Mouse (Mus musculus) hindbrain, embryonic 12.5 days (tissue): Measurements from ENCODE around the gene Brinp2. TPM values are rescaled to one million over a fixed set of nuclear protein-coding genes. Genes with fewer than 3 reads are reported as not detected.

ENCODE experiments used
- ATAC-seq: fragments of 200-750 bp; cut with Nextera tagmentation; 2 replicates; pipeline ENCODE4 v1.8.0; 2017; ENCODE audit warnings: moderate TSS enrichment; ENCODE audit not compliant: low FRiP score
- H3K27ac ChIP-seq: fragments of 300-500 bp; sonication (generic); 2 replicates; pipeline ENCODE4 v1.5.1; 2016; ENCODE audit warnings: mild to moderate bottlenecking
- H3K27me3 ChIP-seq: fragments of 300-500 bp; sonication (generic); 2 replicates; pipeline ENCODE4 v1.6.1; 2016; ENCODE audit warnings: mild to moderate bottlenecking
- H3K36me3 ChIP-seq: fragments of 300-500 bp; sonication (generic); 2 replicates; pipeline ENCODE4 v1.6.1; 2016; ENCODE audit warnings: mild to moderate bottlenecking
- H3K4me1 ChIP-seq: fragments of 300-500 bp; sonication (generic); 2 replicates; pipeline ENCODE4 v1.6.1; 2016
- H3K4me2 ChIP-seq: fragments of 300-500 bp; sonication (generic); replicated peaks from 2 replicates; pipeline ENCODE4 v1.6.1; 2016; ENCODE audit warnings: mild to moderate bottlenecking
- H3K4me3 ChIP-seq: fragments of 300-500 bp; sonication (generic); 2 replicates; pipeline ENCODE4 v1.5.1; 2016; ENCODE audit warnings: mild to moderate bottlenecking
- H3K9ac ChIP-seq: fragments of 300-500 bp; sonication (generic); 2 replicates; pipeline ENCODE4 v1.6.1; 2016; ENCODE audit warnings: mild to moderate bottlenecking, moderate library complexity
- H3K9me3 ChIP-seq: fragments of 300-500 bp; sonication (generic); replicated peaks from 2 replicates; pipeline ENCODE4 v1.6.1; 2016; ENCODE audit warnings: mild to moderate bottlenecking
- WGBS: fragments of 180-500 bp; shearing (Covaris S2); methylation state at CpG from one replicate; pipeline ENCODE4 v1.1.7; 2016; 5-methylcytosine and 5-hydroxymethylcytosine counted together
- polyA plus RNA-seq: library from polyadenylated mRNA; unstranded; fragments of >200 nt; fragmentation: Nextera tagmentation; extraction: Ambion mirVana; gene quantifications from 2 replicates; pipeline ENCODE4 v1.2.1, GENCODE M21; 2016

Brinp2 gene
- polyA plus RNA-seq, 1 experiment from 2014 or later: 6.8 TPM

- no peak overlapping the region for H3K27ac ChIP-seq
- H3K36me3 ChIP-seq: 0 out of 2 replicates have a peak, but pooled peaks cover 6% of the 10 kb centered on the region
- no peaks in the 10 kb centered on the region for H3K9me3 ChIP-seq
- no peak for ATAC-seq
- no peak overlapping the region for H3K9ac ChIP-seq
- 93% methylated on average over 3 of the region's 3 CpGs for WGBS
- no peaks in the 10 kb centered on the region for H3K27me3 ChIP-seq
- H3K4me3 ChIP-seq: no peak overlapping the region
- no peaks in the 10 kb centered on the region for H3K4me1 ChIP-seq
- H3K4me2 ChIP-seq: no peak overlapping the region
These were observed 112.1 kb downstream of the Brinp2 start for GRCm38 (mm10) chr1:158244016-158244415.

DNA sequence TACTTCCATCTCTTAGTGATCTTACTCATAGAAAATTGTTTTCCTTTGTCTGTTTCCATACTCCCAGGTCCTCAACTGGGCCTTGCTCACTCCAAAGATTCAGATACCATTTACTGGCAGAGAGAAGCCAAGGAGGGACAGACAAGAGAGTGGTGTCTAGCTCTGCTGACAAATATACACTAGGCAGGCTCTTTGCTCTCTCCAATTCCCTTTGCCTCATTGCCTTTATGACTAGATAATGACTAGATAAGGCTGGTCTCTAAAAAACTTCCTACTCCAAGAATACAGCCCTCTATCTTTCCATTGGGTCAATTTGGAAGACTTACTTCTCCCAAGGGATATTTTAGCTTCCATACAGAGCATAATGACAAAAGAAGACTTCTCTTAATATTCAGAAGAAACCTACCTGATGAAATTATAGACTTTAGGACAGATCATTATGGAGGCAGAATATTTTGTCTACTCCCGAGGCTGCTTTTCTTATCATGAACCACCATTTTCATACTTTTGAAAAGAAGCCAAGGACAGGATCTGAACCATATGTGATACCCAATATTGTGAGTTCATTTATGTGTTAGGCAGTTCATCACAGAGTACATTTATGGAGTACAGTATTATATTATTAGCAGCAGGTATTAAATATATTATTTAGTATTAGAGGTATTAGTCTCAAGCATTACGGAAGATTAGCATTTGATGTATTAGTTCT, 114.1 kb downstream of the Brinp2 start:
- Histone ChIP-seq H3K4me3 (no peak overlapping the region), H3K27ac (no peak overlapping the region), H3K36me3 (0 out of 2 replicates have a peak, but pooled peaks cover 6% of the 10 kb centered on the region), H3K4me1 (no peaks in the 10 kb centered on the region), H3K9me3 (no peaks in the 10 kb centered on the region), H3K27me3 (no peaks in the 10 kb centered on the region), H3K9ac (no peak overlapping the region), H3K4me2 (no peak overlapping the region)
- no peak for ATAC-seq
- 93% methylated on average over 2 of the region's 2 CpGs for WGBS

DNA sequence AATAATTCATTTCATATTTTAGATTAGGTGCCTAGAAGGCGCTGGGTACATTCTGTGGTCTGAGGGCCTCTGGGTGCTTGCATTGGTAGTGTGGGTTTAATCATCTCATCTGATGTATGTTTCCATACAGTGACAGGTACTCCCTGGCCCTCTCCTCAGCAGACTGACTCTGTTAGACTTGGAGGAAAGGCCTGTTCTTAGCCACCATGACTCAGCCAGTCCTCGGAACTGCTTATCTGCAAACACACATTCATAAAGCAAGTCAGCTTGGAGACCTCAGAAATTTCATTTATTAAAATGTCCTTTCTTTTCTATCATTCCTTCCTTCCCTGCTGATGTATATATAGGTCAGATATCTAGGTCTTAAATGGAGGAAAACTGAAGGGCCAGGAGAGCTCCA, 116.3 kb downstream of the Brinp2 start:
- 86% methylated on average over 2 of the region's 2 CpGs for WGBS

DNA sequence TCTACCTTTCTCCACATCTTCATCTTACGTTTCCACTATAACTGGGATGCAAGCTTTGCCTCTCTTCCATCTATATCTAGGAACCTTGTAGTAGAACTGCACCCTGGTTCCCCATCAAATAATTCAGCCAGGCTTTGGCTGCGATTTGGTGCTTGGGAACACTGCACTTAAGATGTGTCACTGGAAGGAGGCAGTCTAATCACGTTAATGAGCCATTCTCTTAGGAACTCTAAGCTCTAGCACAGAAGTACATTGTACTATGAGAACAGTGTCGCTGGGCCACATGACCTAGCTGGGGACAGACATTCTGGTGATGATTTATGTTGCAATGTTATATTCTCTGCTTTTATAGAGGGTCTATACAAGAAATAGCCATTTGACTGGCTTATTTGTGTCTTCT, 117.4 kb downstream of the Brinp2 start:
- no peaks in the 10 kb centered on the region for H3K36me3 ChIP-seq
- no peaks in the 10 kb centered on the region for H3K4me1 ChIP-seq
- 65% methylated on average over 4 of the region's 4 CpGs for WGBS
- no peaks in the 10 kb centered on the region for H3K27me3 ChIP-seq
- H3K4me3 ChIP-seq: no peak overlapping the region
- no peak overlapping the region for H3K27ac ChIP-seq
- no peaks in the 10 kb centered on the region for H3K9me3 ChIP-seq
- no peak for ATAC-seq
- H3K9ac ChIP-seq: no peak overlapping the region
- H3K4me2 ChIP-seq: no peak overlapping the region

More for the DNA sequence above, 116.3 kb downstream of the Brinp2 start:
- no peaks in the 10 kb centered on the region for H3K27me3 ChIP-seq
- H3K4me2 ChIP-seq: no peak overlapping the region
- no peak overlapping the region for H3K27ac ChIP-seq
- no peaks in the 10 kb centered on the region for H3K9me3 ChIP-seq
- no peaks in the 10 kb centered on the region for H3K4me1 ChIP-seq
- H3K9ac ChIP-seq: no peak overlapping the region
- no peak overlapping the region for H3K4me3 ChIP-seq
- no peaks in the 10 kb centered on the region for H3K36me3 ChIP-seq
- ATAC-seq: no peak

- WGBS: 87% methylated on average over 9 of the region's 9 CpGs
These were observed 127.4 kb downstream of the Brinp2 start for GRCm38 (mm10) chr1:158228687-158229224.

GRCm38 (mm10) chr1:158227239-158227638, 128.9 kb downstream of the Brinp2 start:
- Histone ChIP-seq H3K27me3 (no peaks in the 10 kb centered on the region), H3K27ac (no peak overlapping the region), H3K4me1 (peaks cover 11% of the 10 kb centered on the region), H3K9me3 (no peaks in the 10 kb centered on the region; the same call in 1 of the 2 replicates), H3K36me3 (no peaks in the 10 kb centered on the region), H3K4me3 (no peak overlapping the region), H3K9ac (no peak overlapping the region), H3K4me2 (no peak overlapping the region)
- 0 out of 2 replicates have a peak, but pooled peaks have one; percentile 29 for ATAC-seq
- WGBS: 65% methylated on average over 2 of the region's 2 CpGs

More at GRCm38 (mm10) chr1:158228687-158229224, 127.4 kb downstream of the Brinp2 start:
- no peak overlapping the region for H3K4me2 ChIP-seq
- ATAC-seq: no peak
- H3K4me1 ChIP-seq: peaks cover 11% of the 10 kb centered on the region
- H3K9me3 ChIP-seq: no peaks in the 10 kb centered on the region; the same call in 1 of the 2 replicates
- no peak overlapping the region for H3K4me3 ChIP-seq
- H3K36me3 ChIP-seq: no peaks in the 10 kb centered on the region
- no peak overlapping the region for H3K27ac ChIP-seq
- H3K27me3 ChIP-seq: no peaks in the 10 kb centered on the region
- H3K9ac ChIP-seq: no peak overlapping the region

DNA sequence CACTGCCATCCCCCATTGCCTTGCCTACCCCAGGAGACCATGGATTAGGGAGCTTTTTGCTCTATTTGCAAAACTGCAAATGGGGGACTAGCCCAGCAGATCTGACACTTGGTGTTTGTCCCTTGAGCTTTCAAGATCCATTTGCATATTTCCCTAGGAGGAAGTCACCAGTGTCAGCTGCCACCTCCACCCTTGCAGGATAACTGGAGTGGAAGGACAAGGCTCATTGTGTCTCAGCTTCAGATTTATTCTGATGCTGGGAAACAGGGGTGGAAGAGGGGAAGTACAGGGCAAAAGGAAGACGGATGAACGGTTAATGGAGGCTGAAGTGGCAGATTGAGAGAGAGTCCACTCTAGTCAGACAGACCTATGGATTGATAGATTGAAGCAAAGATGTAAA, 129.4 kb downstream of the Brinp2 start:
- no peak for ATAC-seq
- 32% methylated on average over 2 of the region's 2 CpGs for WGBS

DNA sequence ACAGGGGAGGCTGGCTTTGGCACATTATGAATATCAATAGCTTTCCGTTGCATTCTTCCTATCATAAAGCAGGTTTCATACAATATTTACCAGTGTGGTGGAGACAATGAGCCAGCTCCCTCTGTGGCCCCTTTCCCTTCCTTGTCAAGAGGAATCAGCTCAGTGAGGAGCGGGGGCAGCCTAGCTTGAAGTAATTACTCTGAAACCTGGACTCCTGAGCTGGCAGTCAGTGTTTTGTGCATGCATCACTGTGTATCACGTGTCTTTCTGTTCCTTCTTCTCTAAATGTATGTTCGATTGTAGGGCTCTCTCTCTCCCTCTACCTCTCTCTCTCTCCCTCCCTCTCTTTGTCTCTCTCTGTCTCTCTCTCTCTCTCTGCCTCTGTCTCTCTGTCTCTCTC, 135.1 kb downstream of the Brinp2 start:
- no peaks in the 10 kb centered on the region for H3K36me3 ChIP-seq
- no peaks in the 10 kb centered on the region for H3K9me3 ChIP-seq
- peaks cover 12% of the 10 kb centered on the region for H3K4me1 ChIP-seq
- H3K27ac ChIP-seq: no peak overlapping the region
- no peak overlapping the region for H3K4me2 ChIP-seq
- no peak overlapping the region for H3K4me3 ChIP-seq
- no peak overlapping the region for H3K9ac ChIP-seq
- ATAC-seq: no peak; the same call in 1 of the 2 replicates
- WGBS: 35% methylated on average over 4 of the region's 4 CpGs
- no peaks in the 10 kb centered on the region for H3K27me3 ChIP-seq

More for the DNA sequence above, 129.4 kb downstream of the Brinp2 start:
- Histone ChIP-seq H3K36me3 (no peaks in the 10 kb centered on the region), H3K4me2 (no peak overlapping the region), H3K27ac (no peak overlapping the region), H3K9me3 (no peaks in the 10 kb centered on the region; the same call in 1 of the 2 replicates), H3K9ac (no peak overlapping the region), H3K27me3 (no peaks in the 10 kb centered on the region), H3K4me1 (peaks cover 11% of the 10 kb centered on the region), H3K4me3 (no peak overlapping the region)

DNA sequence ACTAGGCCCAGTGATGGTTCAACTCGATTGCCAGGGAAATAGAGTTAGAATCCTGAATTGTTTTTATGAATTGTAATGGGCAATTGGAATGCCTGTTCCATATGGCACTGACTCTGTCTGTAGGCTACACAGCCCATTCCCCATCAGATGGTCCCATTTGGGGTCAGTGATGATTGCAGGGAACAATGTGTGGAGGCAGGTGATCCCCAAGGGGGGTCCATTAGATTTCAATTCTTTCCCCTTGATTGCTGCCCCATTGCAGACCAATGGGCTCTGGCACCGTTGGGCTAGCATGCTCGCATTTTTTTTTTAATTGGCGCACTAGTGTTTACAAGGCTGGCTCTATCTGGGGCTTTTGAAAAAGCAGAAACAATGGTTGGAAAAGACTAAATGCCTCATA, 136.0 kb downstream of the Brinp2 start:
- H3K4me3 ChIP-seq: no peak overlapping the region
- peak overlapping the region; percentile 30; the same call in 1 of the 2 replicates for H3K27ac ChIP-seq
- no peaks in the 10 kb centered on the region for H3K9me3 ChIP-seq
- no peak overlapping the region for H3K4me2 ChIP-seq
- no peaks in the 10 kb centered on the region for H3K27me3 ChIP-seq
- no peak overlapping the region for H3K9ac ChIP-seq
- WGBS: 65% methylated on average over 4 of the region's 4 CpGs
- H3K4me1 ChIP-seq: peaks cover 12% of the 10 kb centered on the region
- H3K36me3 ChIP-seq: no peaks in the 10 kb centered on the region
- peak; percentile 32; the same call in 1 of the 2 replicates for ATAC-seq

- Histone ChIP-seq H3K4me3 (no peak overlapping the region), H3K27me3 (no peaks in the 10 kb centered on the region), H3K27ac (no peak overlapping the region), H3K4me2 (no peak overlapping the region), H3K36me3 (no peaks in the 10 kb centered on the region), H3K9me3 (no peaks in the 10 kb centered on the region), H3K9ac (no peak overlapping the region), H3K4me1 (peaks cover 12% of the 10 kb centered on the region)
- 65% methylated on average over 1 of the region's 1 CpGs for WGBS
- no peak for ATAC-seq
These were observed 137.4 kb downstream of the Brinp2 start for GRCm38 (mm10) chr1:158218750-158219149.

DNA sequence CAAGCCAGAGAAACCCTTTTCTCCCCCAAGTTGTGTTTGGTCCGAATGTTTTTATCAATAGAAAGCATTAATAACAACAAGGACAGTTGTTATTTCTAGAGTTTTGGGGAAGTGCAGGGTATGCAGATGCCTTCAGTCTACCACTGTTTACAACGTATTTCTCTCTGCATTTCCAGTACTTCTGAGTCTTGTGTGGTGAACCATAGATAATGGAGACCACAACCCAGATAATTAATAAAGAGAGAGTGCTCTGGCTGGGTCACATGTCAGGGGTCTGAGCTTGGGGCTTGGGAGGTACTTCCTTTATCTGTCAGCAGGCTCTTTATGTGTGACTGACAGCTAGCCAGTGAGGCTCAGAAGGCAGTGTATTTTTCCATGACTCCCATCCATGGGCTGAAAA, 137.8 kb downstream of the Brinp2 start:
- Histone ChIP-seq H3K27ac (no peak overlapping the region), H3K4me1 (peaks cover 12% of the 10 kb centered on the region), H3K4me3 (no peak overlapping the region), H3K4me2 (no peak overlapping the region), H3K36me3 (no peaks in the 10 kb centered on the region), H3K27me3 (no peaks in the 10 kb centered on the region), H3K9me3 (no peaks in the 10 kb centered on the region), H3K9ac (no peak overlapping the region)
- WGBS: 62% methylated on average over 2 of the region's 2 CpGs
- no peak for ATAC-seq

- no peak for ATAC-seq
- Histone ChIP-seq H3K27ac (no peak overlapping the region), H3K9ac (no peak overlapping the region), H3K27me3 (no peaks in the 10 kb centered on the region), H3K36me3 (no peaks in the 10 kb centered on the region), H3K4me1 (peaks cover 5% of the 10 kb centered on the region), H3K4me3 (no peak overlapping the region), H3K4me2 (no peak overlapping the region), H3K9me3 (no peaks in the 10 kb centered on the region)
- 65% methylated on average over 9 of the region's 9 CpGs for WGBS
These were observed 140.5 kb downstream of the Brinp2 start for GRCm38 (mm10) chr1:158215581-158215980.

- Histone ChIP-seq H3K9ac (no peak overlapping the region), H3K4me1 (no peaks in the 10 kb centered on the region), H3K27ac (no peak overlapping the region), H3K27me3 (no peaks in the 10 kb centered on the region), H3K9me3 (no peaks in the 10 kb centered on the region), H3K4me2 (no peak overlapping the region), H3K4me3 (no peak overlapping the region), H3K36me3 (no peaks in the 10 kb centered on the region)
- 47% methylated on average over 5 of the region's 5 CpGs for WGBS
- ATAC-seq: no peak
These were observed 141.4 kb downstream of the Brinp2 start for GRCm38 (mm10) chr1:158214743-158215142.
